Mouse (Mus musculus) bone marrow macrophage, adult 2 months (primary cell): ENCODE measurements around the gene Dennd4a. TPM values are rescaled to one million over a fixed set of nuclear protein-coding genes. Genes with fewer than 3 reads are reported as not detected.

Experiments
- H3K27ac ChIP-seq: 2 replicates; pipeline ENCODE4 v1.5.1; 2012; ENCODE audit warnings: low read depth, low read length; ENCODE audit not compliant: insufficient read depth
- H3K4me1 ChIP-seq: 2 replicates; pipeline ENCODE4 v1.6.1; 2012; ENCODE audit warnings: low read length; ENCODE audit not compliant: control insufficient read depth, insufficient read depth
- H3K4me3 ChIP-seq: 2 replicates; pipeline ENCODE4 v1.5.1; 2012; ENCODE audit warnings: mild to moderate bottlenecking, low read length, moderate library complexity; ENCODE audit not compliant: insufficient read depth
- CTCF ChIP-seq: IDR thresholded peaks from 2 replicates; pipeline ENCODE4 v1.5.1; 2012; ENCODE audit warnings: low read depth, mild to moderate bottlenecking, low read length, moderate library complexity
- POLR2A ChIP-seq: IDR thresholded peaks from 2 replicates; pipeline ENCODE4 v1.6.1; 2012; ENCODE audit warnings: mild to moderate bottlenecking, low read depth, low read length, borderline replicate concordance
- polyA plus RNA-seq: library from polyadenylated mRNA; stranded (reverse); fragments of >200 nt; gene quantifications from 2 replicates; pipeline ENCODE4 v1.2.4, GENCODE M21; 2012; ENCODE audit not compliant: missing spikeins, insufficient read depth, insufficient read length

The Dennd4a gene
- polyA plus RNA-seq: 14.9 and 18.3 TPM in 2 replicates

DNA sequence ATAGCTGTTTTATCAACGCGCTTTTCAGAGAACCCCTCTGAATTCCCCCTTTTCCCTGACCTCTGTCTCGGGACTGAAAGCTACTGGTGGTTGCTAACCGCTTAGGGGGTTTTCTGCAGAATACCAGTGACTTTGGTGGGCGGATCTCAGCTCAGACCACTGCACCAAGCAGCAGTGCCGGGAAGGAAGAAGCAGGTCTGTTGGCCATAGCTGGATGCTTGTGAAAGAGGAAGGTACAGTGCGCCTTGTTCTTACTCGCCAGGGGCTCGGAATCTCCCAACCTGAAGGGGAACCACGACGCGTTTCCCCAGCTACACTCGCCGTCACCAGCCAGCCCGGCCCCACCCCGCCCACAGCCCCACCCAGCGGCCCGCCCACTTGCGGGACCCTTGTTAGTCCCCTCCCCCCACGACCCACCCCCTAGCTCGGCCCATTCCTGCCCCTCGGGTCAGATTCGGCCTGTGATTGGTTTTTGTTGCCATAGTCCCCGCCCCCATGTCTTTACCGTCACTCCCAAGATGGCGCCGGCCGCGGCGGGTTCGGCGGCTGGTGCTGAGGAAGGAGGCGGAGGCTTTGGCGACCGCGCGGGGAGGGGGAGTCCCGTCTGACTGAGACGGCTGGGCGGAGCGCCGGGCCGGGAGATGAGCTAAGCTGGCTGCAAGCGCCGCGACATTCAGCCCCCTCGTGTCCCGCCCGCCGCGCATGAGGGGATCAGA lies at the start of gene Dennd4a:
Dennd4a (plus strand) TSS at position 519 of the 716 bp plus-strand sequence.
- TF ChIP-seq POLR2A (no peak), CTCF (no peak)
- H3K27ac ChIP-seq: peak within 1 kb of the TSS; percentile 79
- H3K4me1 ChIP-seq: peaks cover 27% of the 10 kb centered on the region
- H3K4me3 ChIP-seq: peak within 1 kb of the TSS; percentile 92

DNA sequence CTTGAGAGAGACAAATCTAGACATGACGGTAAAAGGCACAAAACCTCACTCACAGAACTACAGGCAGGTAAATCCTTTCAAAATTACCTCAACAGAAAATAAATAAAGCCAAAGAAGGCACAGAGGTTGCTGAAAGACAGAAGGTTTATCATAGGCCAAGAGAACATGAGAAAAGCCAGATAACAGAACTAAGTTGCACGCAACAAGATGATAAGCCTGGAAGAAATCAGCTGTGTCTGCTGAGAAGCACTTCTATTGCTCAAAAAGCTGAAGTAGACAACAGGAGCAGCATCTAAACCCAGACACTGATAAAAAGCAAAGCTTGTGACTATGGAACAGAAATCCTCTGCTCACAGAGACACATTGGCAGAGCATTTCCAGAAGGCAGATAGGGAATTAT lies 46.3 kb upstream of the Dennd4a start:
- no peak overlapping the region for H3K27ac ChIP-seq
- TF ChIP-seq CTCF: no peak
- TF ChIP-seq POLR2A: no peak
- no peak overlapping the region for H3K4me3 ChIP-seq
- no peaks in the 10 kb centered on the region; the same call in 1 of the 2 replicates for H3K4me1 ChIP-seq

DNA sequence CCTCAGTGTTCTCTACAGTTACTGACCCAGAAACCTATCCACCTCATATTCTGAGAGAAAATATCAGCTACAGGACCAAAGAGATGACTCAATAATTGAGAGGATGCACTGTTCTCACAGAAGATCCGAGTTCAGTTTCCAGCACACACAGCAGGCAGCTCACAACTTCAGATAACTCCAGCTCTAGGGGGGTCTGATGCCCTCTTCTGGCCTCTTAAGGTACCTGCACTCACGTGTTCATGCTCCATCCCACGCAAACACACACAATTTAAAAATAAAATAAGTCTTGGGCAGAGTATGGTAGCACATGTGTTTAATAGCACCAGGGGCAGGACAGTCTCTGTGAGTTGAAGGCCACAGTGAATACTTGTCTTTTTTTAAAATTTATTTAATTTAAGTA lies 45.0 kb upstream of the Dennd4a start:
- no peak overlapping the region for H3K27ac ChIP-seq
- peaks cover 7% of the 10 kb centered on the region for H3K4me1 ChIP-seq
- no peak for TF ChIP-seq CTCF
- no peak for TF ChIP-seq POLR2A
- H3K4me3 ChIP-seq: no peak overlapping the region

DNA sequence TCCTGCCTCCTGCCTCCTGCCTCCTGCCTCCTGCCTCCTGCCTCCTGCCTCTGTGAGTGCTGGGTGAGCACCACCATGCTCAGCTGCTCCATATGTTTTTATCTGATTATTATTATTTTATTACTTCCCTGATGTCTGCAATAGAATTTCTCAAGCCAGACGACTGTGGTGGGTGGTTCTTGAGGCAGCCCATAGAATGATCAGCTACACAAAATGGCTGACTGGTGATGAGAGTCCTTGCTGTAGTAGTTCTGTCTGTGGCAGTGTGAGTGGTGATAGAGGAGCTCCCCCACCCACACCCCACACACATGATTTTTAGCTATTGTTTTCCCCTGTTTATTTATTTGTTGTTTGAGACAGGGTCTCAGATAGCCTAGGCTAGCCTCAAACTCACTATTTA lies 43.3 kb upstream of the Dennd4a start:
- peaks cover 13% of the 10 kb centered on the region for H3K4me1 ChIP-seq
- no peak overlapping the region for H3K27ac ChIP-seq
- no peak for TF ChIP-seq CTCF
- no peak for TF ChIP-seq POLR2A
- H3K4me3 ChIP-seq: no peak overlapping the region

DNA sequence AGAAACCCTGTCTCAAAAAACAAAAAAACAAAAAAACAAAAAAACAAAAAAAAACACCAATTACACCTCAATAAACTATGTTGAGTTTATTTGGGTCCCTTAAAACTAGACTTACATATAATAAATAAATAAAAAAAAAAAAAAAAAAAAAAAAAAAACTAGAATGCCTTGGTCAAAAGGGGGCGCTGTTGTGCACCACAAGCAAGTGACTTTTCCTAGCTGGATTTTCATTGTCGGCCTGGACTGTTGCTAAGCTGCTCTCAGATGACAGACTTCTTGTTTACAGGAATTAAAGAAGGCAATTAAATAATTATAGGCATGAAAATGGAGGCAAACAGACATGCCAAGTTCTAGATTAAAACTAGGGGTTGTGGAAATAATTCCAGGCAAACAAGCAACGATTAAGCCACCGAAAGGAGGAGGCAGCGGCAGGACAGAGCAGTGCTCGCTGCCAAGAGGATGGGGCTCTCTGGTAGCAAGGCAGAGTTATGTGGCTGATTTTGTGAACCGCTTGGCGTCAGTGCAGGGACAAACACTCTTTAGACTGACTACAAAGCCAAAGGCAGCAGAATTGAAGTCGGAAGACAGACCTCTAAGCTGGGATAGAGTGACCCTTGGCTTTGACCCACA lies 42.0 kb upstream of the Dennd4a start:
- Histone ChIP-seq H3K4me1 (peaks cover 16% of the 10 kb centered on the region), H3K27ac (no peak overlapping the region), H3K4me3 (no peak overlapping the region)
- TF ChIP-seq CTCF (0 out of 2 replicates have a peak, but pooled peaks have one; percentile 6), POLR2A (no peak)

DNA sequence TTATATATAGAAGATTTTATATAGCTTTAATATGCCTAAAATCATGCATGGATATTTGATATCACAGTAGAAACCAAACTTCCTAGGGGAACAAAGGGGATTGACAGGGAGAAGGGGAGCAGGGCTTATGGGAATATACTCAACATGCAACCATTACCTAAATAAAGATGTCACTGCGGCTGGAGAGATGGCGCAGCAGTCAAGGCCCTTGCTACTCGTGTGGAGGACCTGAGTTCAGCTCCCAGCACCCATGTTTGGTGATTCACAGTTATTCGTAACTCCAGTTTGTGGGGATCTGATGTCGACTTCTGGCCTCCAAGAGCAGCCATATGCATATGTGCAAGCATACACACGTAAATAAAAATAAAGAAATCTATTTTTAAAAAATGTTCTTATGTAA lies 41.2 kb upstream of the Dennd4a start:
- Histone ChIP-seq H3K27ac (no peak overlapping the region), H3K4me3 (no peak overlapping the region), H3K4me1 (peaks cover 22% of the 10 kb centered on the region)
- TF ChIP-seq POLR2A (no peak), CTCF (no peak)

DNA sequence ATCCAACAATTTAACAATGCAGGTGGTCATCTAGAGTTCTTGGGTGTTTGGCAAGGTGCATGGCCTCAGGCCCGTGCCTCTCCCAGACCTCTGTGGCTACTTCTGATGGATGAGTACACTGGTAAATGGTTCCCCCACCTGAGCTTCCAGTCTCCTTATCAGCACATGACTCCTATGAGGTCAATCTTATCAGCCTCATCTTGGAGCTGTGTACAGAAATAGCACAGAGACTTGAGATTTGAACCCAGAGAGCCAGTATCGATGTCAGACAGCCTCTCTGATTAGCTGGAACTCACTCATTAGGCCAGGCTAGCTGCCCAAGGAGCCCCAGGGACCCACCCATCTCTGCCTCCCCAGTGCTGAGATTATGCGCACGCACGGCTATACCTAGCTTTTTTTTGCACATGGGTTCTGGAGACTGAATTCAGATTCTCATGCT lies 40.7 kb upstream of the Dennd4a start:
- H3K4me3 ChIP-seq: no peak overlapping the region
- H3K4me1 ChIP-seq: peaks cover 27% of the 10 kb centered on the region
- TF ChIP-seq CTCF: no peak
- no peak for TF ChIP-seq POLR2A
- H3K27ac ChIP-seq: no peak overlapping the region

DNA sequence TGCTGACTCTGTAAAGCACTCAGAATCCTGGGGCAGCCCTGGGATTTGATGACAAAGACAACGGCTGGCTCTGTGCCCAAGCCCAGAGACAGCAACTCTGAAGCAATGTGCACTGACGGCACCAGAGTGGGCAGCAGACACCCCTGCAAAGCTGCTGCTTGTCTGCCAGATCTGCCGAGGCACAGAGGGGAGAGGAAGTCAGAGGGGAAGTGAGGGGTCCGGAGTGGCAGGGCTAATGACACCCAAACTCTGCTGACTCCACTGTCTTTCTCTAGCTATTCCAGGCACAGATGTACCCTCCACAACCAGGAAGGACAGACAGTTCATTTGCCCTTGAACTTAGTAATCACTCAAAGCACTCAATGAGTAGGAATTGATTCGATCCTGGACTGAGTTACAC lies 39.9 kb upstream of the Dennd4a start:
- no peak for TF ChIP-seq POLR2A
- no peak for TF ChIP-seq CTCF
- peak overlapping the region; percentile 58 for H3K27ac ChIP-seq
- H3K4me1 ChIP-seq: peaks cover 31% of the 10 kb centered on the region
- no peak overlapping the region for H3K4me3 ChIP-seq

DNA sequence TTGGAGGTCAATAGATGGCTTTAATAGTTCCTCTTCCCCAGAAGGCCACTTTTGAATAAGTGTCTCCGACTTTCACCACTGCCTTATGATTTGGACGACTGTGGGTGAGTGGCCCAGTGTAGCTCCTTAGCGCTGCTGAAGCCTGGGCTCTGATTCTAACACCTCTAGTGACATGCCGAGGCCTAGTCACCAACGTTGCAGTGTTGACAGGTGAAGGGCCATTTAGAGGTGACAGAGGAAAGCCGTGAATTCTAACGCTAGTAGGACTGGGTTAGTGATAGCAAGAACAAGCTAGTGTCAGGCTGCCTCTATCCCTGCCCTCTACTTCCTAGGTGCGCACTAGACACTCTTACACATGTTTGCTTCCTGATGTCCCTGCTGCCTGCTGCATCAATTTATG lies 37.9 kb upstream of the Dennd4a start:
- H3K27ac ChIP-seq: no peak overlapping the region
- H3K4me1 ChIP-seq: peaks cover 31% of the 10 kb centered on the region
- no peak overlapping the region for H3K4me3 ChIP-seq
- TF ChIP-seq POLR2A (no peak), CTCF (no peak)

DNA sequence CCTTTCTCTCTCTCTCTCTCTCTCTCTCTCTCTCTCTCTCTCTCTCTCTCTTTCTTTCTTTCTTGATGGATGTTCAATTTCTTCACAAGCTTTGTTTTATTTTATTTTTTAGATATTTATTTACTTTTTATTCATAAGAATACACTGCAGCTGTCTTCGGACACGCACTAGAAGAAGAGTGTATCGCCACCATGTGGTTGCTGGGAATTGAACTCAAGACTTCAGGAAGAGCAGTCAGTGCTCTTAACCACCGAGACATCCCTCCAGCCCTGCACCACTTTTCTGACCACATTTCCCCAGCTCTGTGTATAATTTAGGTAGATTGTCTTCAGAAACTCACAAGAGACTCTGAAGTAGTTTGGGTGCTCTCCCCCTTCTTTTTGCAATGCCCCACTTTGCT lies 37.2 kb upstream of the Dennd4a start:
- peak overlapping the region; percentile 70 for H3K27ac ChIP-seq
- TF ChIP-seq CTCF (peak; percentile 8; the same call in 1 of the 2 replicates), POLR2A (no peak)
- peaks cover 31% of the 10 kb centered on the region for H3K4me1 ChIP-seq
- no peak overlapping the region for H3K4me3 ChIP-seq
